Mouse (Mus musculus): ENCODE results near the gene AI661453. TPM values are rescaled to one million over a fixed set of nuclear protein-coding genes. Genes with fewer than 3 reads are reported as not detected.

AI661453 gene
- total RNA-seq, 2 experiments from 2014 or later, result 1.8 to 2.6 TPM

- DNase-seq, result no peak
These were observed 4.0 kb downstream of the AI661453 start for GRCm38 (mm10) chr17:47440359-47440890.

GRCm38 (mm10) chr17:47441296-47442051, 5.1 kb downstream of the AI661453 start:
- DNase-seq, result no peak

GRCm38 (mm10) chr17:47442271-47442670, 5.9 kb downstream of the AI661453 start:
- no peak for DNase-seq

GRCm38 (mm10) chr17:47444113-47444512, 7.7 kb downstream of the AI661453 start:
- DNase-seq, result no peak

- no peak for DNase-seq
These were observed 9.1 kb downstream of the AI661453 start for GRCm38 (mm10) chr17:47445518-47445917.

GRCm38 (mm10) chr17:47446025-47446424, 9.6 kb downstream of the AI661453 start:
- DNase-seq, result no peak

GRCm38 (mm10) chr17:47446561-47446960, 10.1 kb downstream of the AI661453 start:
- DNase-seq, result no peak

GRCm38 (mm10) chr17:47448523-47449372, 12.3 kb downstream of the AI661453 start:
- no peak for DNase-seq

- no peak for DNase-seq
These were observed 13.0 kb downstream of the AI661453 start for GRCm38 (mm10) chr17:47449432-47449831.

- DNase-seq, result no peak
These were observed 13.8 kb downstream of the AI661453 start for GRCm38 (mm10) chr17:47450239-47450638.

- DNase-seq, result peak; percentile 41
These were observed 14.6 kb downstream of the AI661453 start for GRCm38 (mm10) chr17:47450880-47451565.

- DNase-seq, result no peak
These were observed 16.5 kb downstream of the AI661453 start for GRCm38 (mm10) chr17:47452886-47453285.

- DNase-seq, result no peak
These were observed 18.3 kb downstream of the AI661453 start for GRCm38 (mm10) chr17:47454675-47455074.

GRCm38 (mm10) chr17:47458310-47458709, 21.9 kb downstream of the AI661453 start:
- no peak for DNase-seq

GRCm38 (mm10) chr17:47458936-47459335, 22.5 kb downstream of the AI661453 start:
- no peak for DNase-seq

GRCm38 (mm10) chr17:47459341-47459919, 23.0 kb downstream of the AI661453 start:
- DNase-seq, result no peak

- no peak for DNase-seq
These were observed 25.3 kb downstream of the AI661453 start for GRCm38 (mm10) chr17:47461688-47462087.

GRCm38 (mm10) chr17:47462209-47462608, 25.8 kb downstream of the AI661453 start:
- DNase-seq, result no peak

- no peak for DNase-seq
These were observed 26.4 kb downstream of the AI661453 start for GRCm38 (mm10) chr17:47462728-47463388.

- DNase-seq, result no peak
These were observed 28.0 kb downstream of the AI661453 start for GRCm38 (mm10) chr17:47464248-47464965.

- no peak for DNase-seq
These were observed 28.6 kb downstream of the AI661453 start for GRCm38 (mm10) chr17:47465016-47465415.

Measured in adrenal gland, postnatal 10 days (tissue).